Mouse (Mus musculus) kidney, adult 2 months (tissue): Measurements from ENCODE around the gene Ssbp1. TPM values are rescaled to one million over a fixed set of nuclear protein-coding genes. Genes with fewer than 3 reads are reported as not detected.

Source experiments
- DNase-seq: peaks from one replicate; pipeline ENCODE4 v3.0.0; 2021
- H3K27ac ChIP-seq: fragments of 200-500 bp; 2 replicates; pipeline ENCODE4 v1.5.1; 2012; ENCODE audit warnings: low read depth, low read length, control low read depth, inconsistent platforms; ENCODE audit not compliant: insufficient read depth
- H3K27me3 ChIP-seq: fragments of 200-500 bp; replicated peaks from 2 replicates; pipeline ENCODE4 v1.6.1; 2012; ENCODE audit warnings: mild to moderate bottlenecking, moderate library complexity, low read length, inconsistent platforms; ENCODE audit not compliant: control insufficient read depth, insufficient read depth
- H3K36me3 ChIP-seq: fragments of 200-500 bp; 2 replicates; pipeline ENCODE4 v1.6.1; 2012; ENCODE audit warnings: mild to moderate bottlenecking, moderate library complexity, low read length, inconsistent platforms; ENCODE audit not compliant: control insufficient read depth, insufficient read depth
- H3K4me1 ChIP-seq: fragments of 200-500 bp; 2 replicates; pipeline ENCODE4 v1.6.1; 2011; ENCODE audit warnings: low read length; ENCODE audit not compliant: control insufficient read depth, insufficient read depth
- H3K4me3 ChIP-seq: fragments of 200-500 bp; 2 replicates; pipeline ENCODE4 v1.5.1; 2011; ENCODE audit warnings: mild to moderate bottlenecking, low read depth, low read length, control low read depth; ENCODE audit not compliant: insufficient read depth
- CTCF ChIP-seq: fragments of 200-500 bp; conservative IDR thresholded peaks from 2 replicates; pipeline ENCODE4 v1.5.1; 2011; ENCODE audit warnings: low read depth, mild to moderate bottlenecking, control low read depth, low read length, moderate library complexity, mixed read lengths; ENCODE audit not compliant: insufficient read depth, insufficient read length
- POLR2A ChIP-seq: fragments of 200-500 bp; IDR thresholded peaks from one replicate; pipeline ENCODE4 v1.6.1; 2011; ENCODE audit warnings: low read depth, low read length, control low read depth
- WGBS: fragments of 180-500 bp; shearing (Covaris S2); methylation state at CpG from one replicate; pipeline ENCODE4 v1.1.7; 2018; 5-methylcytosine and 5-hydroxymethylcytosine counted together
- polyA plus RNA-seq: library from polyadenylated mRNA; depleted of rRNA; stranded (reverse); fragments of >200 nt; gene quantifications from 2 replicates; pipeline ENCODE4 v1.2.3, GENCODE M21; 2012; rRNA removed

Gene Ssbp1
- polyA plus RNA-seq, 1 experiment = 13.5 TPM

DNA sequence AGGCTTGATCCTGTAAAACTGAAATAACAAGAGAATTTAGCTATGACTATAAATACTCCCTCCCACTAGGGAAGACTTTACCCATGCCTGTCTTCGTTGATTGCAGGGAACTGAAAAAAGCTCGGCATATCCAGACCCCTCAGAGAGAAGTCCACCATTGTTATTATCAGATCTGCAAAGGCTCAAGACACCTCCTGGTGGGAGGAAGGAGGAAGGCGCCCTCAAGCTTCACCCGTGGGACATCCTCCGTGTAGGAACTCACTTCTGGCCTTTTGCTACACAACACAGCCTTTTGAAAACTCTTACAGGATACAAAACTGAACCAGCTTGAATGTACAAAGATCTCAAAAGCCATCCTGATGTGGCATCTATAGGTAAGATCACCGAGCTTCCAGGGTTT, 5.4 kb upstream of the Ssbp1 start:
- TF ChIP-seq CTCF (no peak), POLR2A (no peak)
- no peaks in the 10 kb centered on the region for H3K27me3 ChIP-seq
- no peaks in the 10 kb centered on the region for H3K36me3 ChIP-seq
- H3K4me3 ChIP-seq = no peak overlapping the region
- no peaks in the 10 kb centered on the region for H3K4me1 ChIP-seq
- no peak overlapping the region for H3K27ac ChIP-seq
- WGBS = 49% methylated on average over 6 of the region's 6 CpGs
- no peak for DNase-seq

DNA sequence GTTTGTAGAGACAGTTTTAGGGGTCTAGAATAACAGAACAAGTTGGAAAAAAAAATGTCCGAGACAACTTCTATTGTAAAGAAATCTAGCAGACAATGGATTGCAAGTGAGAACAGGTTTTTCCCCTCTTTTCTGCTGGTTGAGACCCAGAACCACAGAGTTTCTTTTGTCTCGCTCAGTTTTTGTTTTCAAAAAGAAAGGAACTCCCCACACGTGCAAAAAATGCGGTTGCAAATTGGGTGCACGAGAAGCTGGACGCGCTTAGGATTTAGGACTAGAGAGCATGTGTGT, 513 bp downstream of the Ssbp1 start:
- DNase-seq = no peak
- under 1% methylated on average over 7 of the region's 7 CpGs for WGBS
- TF ChIP-seq CTCF = no peak
- no peak for TF ChIP-seq POLR2A
- peak overlapping the region; percentile 83 for H3K27ac ChIP-seq
- H3K36me3 ChIP-seq = peaks cover 10% of the 10 kb centered on the region
- H3K4me1 ChIP-seq = peaks cover 3% of the 10 kb centered on the region; the same call in 1 of the 2 replicates
- H3K4me3 ChIP-seq = peak overlapping the region; percentile 83
- no peaks in the 10 kb centered on the region for H3K27me3 ChIP-seq

GRCm38 (mm10) chr6:40476132-40476531, 5.0 kb downstream of the Ssbp1 start:
- WGBS = 73% methylated on average over 4 of the region's 4 CpGs
- peaks cover 3% of the 10 kb centered on the region; the same call in 1 of the 2 replicates for H3K4me1 ChIP-seq
- no peak overlapping the region for H3K4me3 ChIP-seq
- TF ChIP-seq POLR2A (no peak), CTCF (no peak)
- no peak overlapping the region for H3K27ac ChIP-seq
- no peak for DNase-seq
- no peaks in the 10 kb centered on the region for H3K27me3 ChIP-seq
- peaks cover 15% of the 10 kb centered on the region for H3K36me3 ChIP-seq

DNA sequence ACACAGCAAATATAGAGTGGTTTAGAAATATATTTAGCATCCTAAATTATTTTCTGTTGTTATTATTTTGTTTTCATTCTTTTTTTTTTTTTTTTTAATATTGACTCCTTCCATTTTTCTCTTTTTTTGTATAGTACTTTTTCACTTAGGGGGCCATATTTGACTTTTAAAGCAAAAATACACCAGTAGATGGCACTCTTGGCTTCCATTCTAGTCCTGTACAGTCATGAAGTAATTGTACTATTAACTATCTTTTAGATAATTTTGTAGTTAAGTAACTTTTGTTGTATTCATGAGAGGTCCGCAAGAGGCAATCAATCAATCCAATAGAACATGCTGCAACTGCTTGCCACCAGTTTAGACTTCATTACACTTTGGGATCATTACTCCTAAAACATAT, 8.6 kb downstream of the Ssbp1 start:
- H3K4me3 ChIP-seq = no peak overlapping the region
- no peaks in the 10 kb centered on the region for H3K27me3 ChIP-seq
- peaks cover 18% of the 10 kb centered on the region for H3K36me3 ChIP-seq
- TF ChIP-seq POLR2A (no peak), CTCF (no peak)
- no peak overlapping the region for H3K27ac ChIP-seq
- DNase-seq = no peak
- no peaks in the 10 kb centered on the region for H3K4me1 ChIP-seq
- 88% methylated on average over 1 of the region's 1 CpGs for WGBS

- Histone ChIP-seq H3K27ac (no peak overlapping the region), H3K36me3 (peaks cover 9% of the 10 kb centered on the region), H3K4me1 (no peaks in the 10 kb centered on the region), H3K27me3 (no peaks in the 10 kb centered on the region), H3K4me3 (no peak overlapping the region)
- 97% methylated on average over 5 of the region's 5 CpGs for WGBS
- TF ChIP-seq CTCF = no peak
- no peak for TF ChIP-seq POLR2A
- DNase-seq = no peak
These were observed 11.2 kb downstream of the Ssbp1 start for GRCm38 (mm10) chr6:40482318-40482717.

DNA sequence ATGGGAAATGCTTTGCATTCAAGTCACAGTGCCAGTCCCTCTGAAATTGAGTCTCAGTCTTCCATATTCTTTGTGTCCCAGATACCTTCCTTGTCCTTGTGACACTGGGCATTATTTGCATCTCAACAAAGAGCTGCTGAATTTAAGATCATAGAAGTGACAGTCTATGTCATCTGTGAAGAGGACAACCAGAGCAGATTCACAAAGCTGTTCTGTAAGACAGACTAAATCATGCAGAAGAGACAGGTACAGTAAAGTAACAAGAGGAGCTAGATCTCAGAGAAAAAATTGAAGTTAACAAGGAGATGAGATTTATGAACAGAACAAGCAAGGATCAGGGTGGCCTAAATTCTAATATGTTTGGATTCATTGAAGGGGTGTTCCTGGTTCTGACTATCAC, 19.8 kb downstream of the Ssbp1 start, which contains the start of gene Tas2r137:
Gene Tas2r137, plus strand, starts transcription at position 301 of the 400 bp plus-strand sequence.
- H3K4me3 ChIP-seq = no peak within 1 kb of the TSS

GRCm38 (mm10) chr6:40493229-40493628, 22.1 kb downstream of the Ssbp1 start, which contains the start of gene Tas2r108:
TSS of gene Tas2r108 (plus strand) at chr6:40493529.
- H3K27ac ChIP-seq = no peak within 1 kb of the TSS
- no peak for DNase-seq
- no peaks in the 10 kb centered on the region for H3K36me3 ChIP-seq
- H3K27me3 ChIP-seq = no peaks in the 10 kb centered on the region
- H3K4me1 ChIP-seq = no peaks in the 10 kb centered on the region
- H3K4me3 ChIP-seq = no peak within 1 kb of the TSS
- WGBS = 91% methylated on average over 3 of the region's 3 CpGs
- TF ChIP-seq POLR2A = no peak
- no peak for TF ChIP-seq CTCF

More for the DNA sequence above, 19.8 kb downstream of the Ssbp1 start, which contains the start of gene Tas2r137:
- Histone ChIP-seq H3K27me3 (no peaks in the 10 kb centered on the region), H3K27ac (no peak within 1 kb of the TSS), H3K36me3 (no peaks in the 10 kb centered on the region), H3K4me1 (no peaks in the 10 kb centered on the region)
- no peak for TF ChIP-seq POLR2A
- no peak for TF ChIP-seq CTCF
- DNase-seq = no peak

DNA sequence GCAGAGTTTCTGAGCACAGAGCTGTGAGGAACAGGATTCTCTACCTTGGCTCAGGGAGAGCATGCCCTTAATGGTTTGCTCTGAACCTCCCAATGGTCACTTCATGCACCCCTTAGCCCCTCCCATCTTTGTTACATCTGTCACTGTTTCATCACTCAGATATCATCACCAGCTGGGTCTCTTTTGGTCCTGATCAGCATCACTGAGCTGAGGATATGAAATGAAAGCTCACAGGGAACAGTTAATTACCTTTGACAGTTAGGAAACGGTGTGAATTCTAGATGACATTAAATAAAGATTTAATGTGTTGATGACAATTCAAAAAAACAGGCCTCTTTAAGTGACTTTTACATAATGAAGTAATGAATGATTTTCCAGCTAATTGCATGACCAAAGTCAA, 48.3 kb downstream of the Ssbp1 start, which contains the start of gene Prss37:
Gene Prss37, minus strand, starts transcription at position 101 of the 400 bp plus-strand sequence.
- WGBS = 46% methylated on average over 1 of the region's 1 CpGs
- Histone ChIP-seq H3K4me1 (no peaks in the 10 kb centered on the region), H3K27me3 (no peaks in the 10 kb centered on the region), H3K36me3 (no peaks in the 10 kb centered on the region), H3K27ac (no peak within 1 kb of the TSS), H3K4me3 (no peak within 1 kb of the TSS)
- DNase-seq = no peak
- TF ChIP-seq CTCF = no peak
- no peak for TF ChIP-seq POLR2A

Other genes starting within 250 kb of the Ssbp1 start
- gene Agk, start 146.2 kb upstream of the Ssbp1 start, polyA plus RNA-seq = 13.5 and 15.6 TPM in 2 replicates
- 4.9 and 6.2 TPM in 2 replicates for gene E330009J07Rik, start 35.2 kb upstream of the Ssbp1 start, polyA plus RNA-seq
- not detected in 2 replicates for gene Wee2, start 32.3 kb upstream of the Ssbp1 start, polyA plus RNA-seq
- not detected in 2 replicates for gene Tas2r137, start 19.9 kb downstream of the Ssbp1 start, polyA plus RNA-seq
- gene Tas2r108, start 22.2 kb downstream of the Ssbp1 start, polyA plus RNA-seq = 0.12 TPM in 1 of 2 replicates, not detected in the other
- gene Prss37, start 48.2 kb downstream of the Ssbp1 start, polyA plus RNA-seq = 0.13 TPM in 1 of 2 replicates, not detected in the other
- not detected in 2 replicates for gene Olfr461, start 83.7 kb downstream of the Ssbp1 start, polyA plus RNA-seq
- gene Olfr460, start 98.1 kb downstream of the Ssbp1 start, polyA plus RNA-seq = 0.11 and 0.16 TPM in 2 replicates
- 0.07 and 0.52 TPM in 2 replicates for gene Clec5a, start 114.5 kb downstream of the Ssbp1 start, polyA plus RNA-seq
- gene Tas2r138, start 142.0 kb downstream of the Ssbp1 start, polyA plus RNA-seq = 0.08 and 0.15 TPM in 2 replicates
- 34.1 and 34.7 TPM in 2 replicates for gene Mgam, start 157.5 kb downstream of the Ssbp1 start, polyA plus RNA-seq